Mouse (Mus musculus) heart, postnatal 14 days (tissue): ENCODE results near the gene Prg4. TPM values are rescaled to one million over a fixed set of nuclear protein-coding genes. Genes with fewer than 3 reads are reported as not detected.

Experiments used
- DNase-seq, 2 experiments: peaks; one replicate each; pipeline ENCODE4 v3.0.0; 2021 to 2022
- intact Hi-C: fragments of 180-260 bp; cut with DNase I; formaldehyde crosslinking; loops from one replicate; pipeline ENCODE4 v1.15.1; 2025
- total RNA-seq, 2 experiments: library from RNA; stranded (reverse); gene quantifications; 2 replicates each; pipeline ENCODE4 v1.2.3; 2021

Gene Prg4
- total RNA-seq, 2 experiments from 2014 or later: 15.1 to 16.7 TPM

DNA sequence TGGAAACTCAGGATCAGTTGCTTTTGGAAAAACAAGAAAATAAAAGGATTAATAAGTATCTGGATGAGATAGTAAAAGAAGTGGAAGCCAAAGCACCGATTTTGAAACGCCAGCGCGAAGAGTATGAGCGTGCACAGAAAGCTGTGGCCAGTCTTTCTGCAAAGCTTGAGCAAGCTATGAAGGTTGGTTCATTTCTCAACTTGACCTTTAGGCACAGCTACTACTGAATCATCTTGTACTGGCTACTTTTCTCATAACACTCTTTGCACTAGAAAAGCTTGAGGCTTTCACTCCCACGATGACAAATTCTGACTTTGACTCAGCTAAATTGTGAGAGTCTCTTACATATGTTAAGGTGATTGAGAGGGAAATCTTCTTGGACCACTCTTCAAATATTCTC is 56.0 kb downstream of the Prg4 start:
- DNase-seq: no peak
- intact Hi-C loops: loop anchor here (5.0 kb wide), 1 partner anchor 37 kb away; no protein-coding TSS in a partner anchor

DNA sequence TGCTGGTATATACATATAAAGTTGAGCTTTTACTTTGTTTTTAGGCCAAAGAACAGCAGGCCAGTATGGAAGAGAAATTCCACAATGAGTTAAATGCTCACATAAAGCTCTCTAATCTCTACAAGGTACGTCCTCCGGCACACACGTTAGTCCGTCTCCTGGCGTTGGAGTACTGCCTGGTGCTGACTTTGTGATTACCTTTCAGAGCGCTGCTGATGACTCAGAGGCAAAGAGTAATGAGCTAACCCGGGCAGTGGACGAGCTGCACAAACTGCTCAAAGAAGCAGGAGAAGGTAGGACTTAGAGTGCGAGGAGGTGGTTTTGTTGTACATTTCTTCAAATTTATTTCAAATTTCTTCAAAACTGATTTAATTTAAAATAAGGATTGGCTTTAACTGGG is 58.7 kb downstream of the Prg4 start:
- intact Hi-C loops: loop anchor here (5.0 kb wide), 1 partner anchor 40 kb away; no protein-coding TSS in a partner anchor
- DNase-seq: no peak

DNA sequence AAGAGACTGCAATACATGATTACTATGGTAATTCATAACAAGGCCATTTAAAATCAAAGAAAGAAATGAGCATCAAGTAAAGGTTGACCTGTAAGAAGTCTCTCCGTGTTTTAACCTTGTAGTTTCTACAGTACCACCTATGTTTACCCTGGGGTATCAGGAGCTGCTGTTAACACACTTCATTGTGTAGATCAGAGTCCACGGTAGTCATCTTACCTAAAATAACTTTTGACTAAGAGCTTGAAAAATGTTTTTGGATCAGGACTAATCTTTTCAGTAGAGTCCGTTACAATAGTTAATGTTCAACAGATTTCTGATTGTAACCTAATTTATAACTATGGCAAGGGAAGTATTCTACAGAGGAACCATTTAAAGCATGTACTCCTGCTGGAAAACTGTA is 61.4 kb downstream of the Prg4 start:
- intact Hi-C loops: no loop called here
- DNase-seq: no peak

DNA sequence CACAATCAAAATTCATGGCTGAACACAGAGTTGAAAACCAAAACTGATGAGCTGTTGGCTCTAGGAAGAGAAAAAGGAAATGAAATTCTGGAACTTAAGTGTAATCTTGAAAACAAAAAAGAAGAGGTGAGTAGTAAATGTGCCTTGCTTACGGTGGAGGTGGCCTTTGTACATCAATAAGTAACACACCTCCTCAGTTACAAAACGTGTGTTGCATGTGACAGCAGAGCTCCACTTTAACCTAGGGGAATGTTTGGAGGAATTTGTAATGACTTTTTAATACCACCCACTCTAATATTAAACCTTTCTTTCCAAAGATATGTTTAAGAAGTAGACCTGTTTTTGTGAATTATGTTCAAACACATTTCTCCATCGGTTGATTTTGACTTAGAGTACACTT is 62.1 kb downstream of the Prg4 start:
- intact Hi-C loops: no loop called here

More for the DNA sequence above, 62.1 kb downstream of the Prg4 start:
- no peak for DNase-seq

Other genes with a start within 250 kb of the Prg4 start
- gene Pdc, start 146.7 kb downstream of the Prg4 start, total RNA-seq: not detected
- 100 to 1,000 TPM; 122 to 129 TPM for gene Tpr, start 73.3 kb downstream of the Prg4 start, total RNA-seq
- 10 to 100 TPM; 19.2 to 20.7 TPM for gene Odr4, start 73.1 kb downstream of the Prg4 start, total RNA-seq